Mouse (Mus musculus) kidney, embryonic 16.5 days (tissue): ENCODE measurements around the gene Foxc1. TPM values are rescaled to one million over a fixed set of nuclear protein-coding genes. Genes with fewer than 3 reads are reported as not detected.

Experiments used
- polyA plus RNA-seq: library from polyadenylated mRNA; unstranded; fragments of >200 nt; fragmentation: Nextera tagmentation; extraction: Ambion mirVana; gene quantifications from 2 replicates; pipeline ENCODE4 v1.2.1, GENCODE M21; 2015

The Foxc1 gene
- polyA plus RNA-seq, 1 experiment from 2014 or later, result 2.3 TPM

Other genes starting within 250 kb of the Foxc1 start
- not detected in 2 replicates for gene A530084C06Rik, start 247.3 kb upstream of the Foxc1 start, polyA plus RNA-seq
- gene Foxf2, start 180.8 kb upstream of the Foxc1 start, polyA plus RNA-seq, result 0.61 TPM in 1 of 2 replicates, not detected in the other